Mouse (Mus musculus): ENCODE data around the gene Kcnn3.

Kcnn3 gene

DNA sequence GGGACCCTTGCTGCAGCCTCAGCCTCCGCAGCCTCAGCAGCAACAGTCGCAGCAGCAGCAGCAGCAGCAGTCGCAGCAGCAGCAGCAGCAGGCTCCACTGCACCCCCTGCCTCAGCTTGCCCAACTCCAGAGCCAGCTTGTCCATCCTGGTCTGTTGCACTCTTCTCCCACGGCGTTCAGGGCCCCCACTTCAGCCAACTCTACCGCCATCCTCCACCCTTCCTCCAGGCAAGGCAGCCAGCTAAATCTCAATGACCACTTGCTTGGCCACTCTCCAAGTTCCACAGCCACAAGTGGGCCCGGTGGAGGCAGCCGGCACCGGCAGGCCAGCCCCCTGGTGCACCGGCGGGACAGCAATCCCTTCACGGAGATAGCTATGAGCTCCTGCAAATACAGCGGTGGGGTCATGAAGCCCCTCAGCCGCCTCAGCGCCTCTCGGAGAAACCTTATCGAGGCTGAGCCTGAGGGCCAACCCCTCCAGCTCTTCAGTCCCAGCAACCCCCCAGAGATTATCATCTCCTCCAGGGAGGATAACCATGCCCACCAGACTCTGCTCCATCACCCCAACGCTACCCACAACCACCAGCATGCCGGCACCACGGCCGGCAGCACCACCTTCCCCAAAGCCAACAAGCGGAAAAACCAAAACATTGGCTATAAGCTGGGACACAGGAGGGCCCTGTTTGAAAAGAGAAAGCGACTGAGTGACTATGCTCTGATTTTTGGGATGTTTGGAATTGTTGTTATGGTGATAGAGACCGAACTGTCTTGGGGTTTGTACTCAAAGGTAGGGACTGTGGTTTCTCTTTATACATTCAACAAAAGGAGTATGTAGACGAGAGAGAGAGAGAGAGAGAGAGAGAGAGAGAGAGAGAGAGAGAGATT is 896 bp downstream of the Kcnn3 start:
- no peak for DNase-seq (ENCODE audit: low spot score in 2 of 2)

- DNase-seq (ENCODE audit: low spot score in 2 of 2) = no peak
Measured at GRCm38 (mm10) chr3:89521503-89521854, 1.5 kb downstream of the Kcnn3 start.

DNA sequence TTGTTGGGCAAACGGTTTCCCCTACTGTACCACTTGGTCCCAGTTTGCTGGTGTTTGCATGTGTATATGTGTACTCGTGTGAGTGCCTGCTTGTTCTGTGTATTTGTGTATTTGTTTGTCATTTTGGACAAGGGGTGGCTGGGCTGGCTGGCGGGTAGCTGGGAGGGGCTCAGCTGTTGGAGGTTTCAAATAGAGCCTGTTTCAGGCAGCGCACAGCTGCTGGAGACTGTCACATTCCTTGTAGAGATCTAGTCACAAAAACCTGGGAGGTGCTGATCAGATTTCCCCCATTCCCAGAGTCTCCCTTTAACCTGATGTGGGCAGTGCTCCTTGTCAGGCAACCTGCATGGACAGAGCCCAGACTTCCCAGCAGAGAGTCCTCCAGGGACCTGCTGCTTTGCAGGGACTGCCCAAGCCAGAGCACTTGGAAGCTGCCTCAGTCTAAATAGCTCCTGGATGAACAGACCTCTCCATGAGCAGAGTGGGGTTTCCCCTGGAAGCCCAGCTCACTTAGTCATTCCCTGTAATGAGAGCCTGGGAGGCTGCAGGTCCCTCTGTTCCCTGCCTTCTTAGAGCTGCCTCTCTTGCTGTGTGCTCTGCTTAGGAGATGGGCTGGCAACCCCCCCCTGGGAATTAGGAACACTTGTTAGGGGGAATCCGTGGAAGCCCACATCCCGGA is 2.6 kb downstream of the Kcnn3 start:
- DNase-seq (ENCODE audit: low spot score in 2 of 2) = no peak

- DNase-seq (ENCODE audit: low spot score in 2 of 2) = no peak
Measured at GRCm38 (mm10) chr3:89526298-89527090, 6.5 kb downstream of the Kcnn3 start.

GRCm38 (mm10) chr3:89529796-89530195 is 9.8 kb downstream of the Kcnn3 start:
- no peak for DNase-seq (ENCODE audit: low spot score in 2 of 2)

GRCm38 (mm10) chr3:89534566-89535097 is 14.7 kb downstream of the Kcnn3 start:
- DNase-seq (ENCODE audit: low spot score in 2 of 2) = no peak

DNA sequence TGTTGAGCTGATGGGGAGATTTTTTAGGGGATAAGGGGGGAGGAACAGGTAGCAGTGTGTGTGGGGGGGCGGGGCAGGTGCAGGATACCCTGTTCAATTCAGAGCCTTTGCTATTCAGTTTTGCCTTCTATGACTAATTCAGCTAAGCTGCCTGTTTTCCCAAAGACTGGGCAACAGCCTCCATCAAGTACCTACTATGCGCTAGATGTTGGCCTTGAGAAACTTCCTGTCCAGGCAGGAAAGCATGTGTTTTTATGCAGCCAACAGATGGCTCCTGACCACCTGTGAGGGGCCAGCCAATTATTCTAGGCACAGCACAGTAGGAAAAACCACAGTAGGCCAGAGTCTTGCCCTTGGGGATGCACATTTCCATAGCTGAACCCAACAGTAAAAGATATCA is 15.2 kb downstream of the Kcnn3 start:
- no peak for DNase-seq (ENCODE audit: low spot score in 2 of 2)

GRCm38 (mm10) chr3:89539036-89539739 is 19.2 kb downstream of the Kcnn3 start:
- DNase-seq (ENCODE audit: low spot score in 2 of 2) = no peak

DNA sequence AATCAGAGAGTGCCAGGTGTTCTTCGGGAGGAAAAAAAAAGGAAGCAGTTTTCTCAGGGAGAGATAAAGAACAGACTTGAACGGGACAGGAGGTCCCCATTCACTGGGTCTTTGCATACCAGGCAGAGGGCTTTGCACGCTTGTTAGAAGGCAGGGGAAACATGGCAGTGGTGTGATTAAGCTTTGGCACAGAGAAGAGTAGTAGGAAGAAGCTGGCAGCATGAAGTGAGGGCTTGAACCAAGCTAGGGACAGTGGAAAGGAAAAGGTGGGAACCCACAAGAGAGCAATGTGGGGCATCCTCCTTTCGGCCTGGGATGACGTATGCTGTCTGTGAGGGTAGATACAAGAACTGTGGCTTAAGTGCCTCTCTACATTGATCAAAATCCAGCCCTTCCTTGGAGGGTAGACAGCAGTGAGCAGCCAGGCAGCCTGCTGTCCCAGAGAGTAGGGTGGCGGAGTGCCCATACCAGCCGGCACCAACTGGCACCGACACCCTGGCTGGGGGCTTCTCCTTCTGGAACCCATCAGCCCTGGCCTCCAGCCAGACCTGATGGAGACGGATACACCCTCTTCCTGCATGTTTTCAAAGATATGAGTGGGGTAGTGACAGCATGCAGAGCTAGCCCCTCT is 19.9 kb downstream of the Kcnn3 start:
- no peak for DNase-seq (ENCODE audit: low spot score in 2 of 2)

GRCm38 (mm10) chr3:89540371-89540743 is 20.4 kb downstream of the Kcnn3 start:
- DNase-seq (ENCODE audit: low spot score in 2 of 2) = no peak

GRCm38 (mm10) chr3:89546951-89547350 is 27.0 kb downstream of the Kcnn3 start:
- DNase-seq (ENCODE audit: low spot score in 2 of 2) = no peak

DNA sequence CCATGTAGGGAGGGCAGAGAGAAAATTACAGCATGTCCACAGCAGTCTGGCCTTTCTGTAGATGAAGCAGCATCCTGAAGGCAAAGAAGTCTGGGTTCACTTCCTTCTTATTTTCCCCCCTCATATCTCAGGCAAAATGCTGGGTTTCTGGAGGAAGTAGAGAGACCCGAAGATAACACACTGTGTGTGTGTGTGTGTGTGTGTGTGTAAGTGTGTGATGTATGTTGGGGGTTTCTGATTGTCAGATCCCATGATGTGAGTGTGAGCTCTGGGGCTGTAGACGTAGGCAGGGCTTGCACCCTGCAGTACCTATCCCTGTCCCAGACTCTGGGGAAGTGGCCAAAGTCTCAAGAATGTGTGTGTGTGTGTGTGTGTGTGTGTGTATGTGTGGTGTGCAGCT is 28.8 kb downstream of the Kcnn3 start:
- DNase-seq (ENCODE audit: low spot score in 2 of 2) = no peak

- DNase-seq (ENCODE audit: low spot score in 2 of 2) = no peak
Measured at GRCm38 (mm10) chr3:89549488-89549887, 29.5 kb downstream of the Kcnn3 start.

DNA sequence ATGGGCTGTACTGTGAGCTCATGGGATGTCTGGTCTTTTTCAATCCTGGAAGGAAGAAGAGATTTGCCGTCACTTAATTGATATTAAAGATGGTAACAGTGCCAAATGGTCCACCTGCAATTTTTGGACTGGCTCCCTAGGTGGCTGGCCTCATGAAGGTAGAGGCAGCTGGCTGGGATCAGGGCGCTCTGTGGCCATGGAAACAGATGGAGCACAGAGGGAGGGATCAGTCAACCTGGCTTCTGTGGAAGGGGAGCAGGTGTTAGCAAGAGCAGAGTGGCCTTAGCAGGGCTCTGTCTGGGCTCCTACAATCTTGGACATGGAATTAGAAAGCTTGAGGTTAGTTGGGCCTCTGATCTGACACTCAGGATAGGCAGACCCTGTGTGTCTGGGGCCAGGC is 31.9 kb downstream of the Kcnn3 start:
- no peak for DNase-seq (ENCODE audit: low spot score in 2 of 2)

GRCm38 (mm10) chr3:89553432-89553831 is 33.5 kb downstream of the Kcnn3 start:
- no peak for DNase-seq (ENCODE audit: low spot score in 2 of 2)

- DNase-seq (ENCODE audit: low spot score in 2 of 2) = no peak
Measured at GRCm38 (mm10) chr3:89553946-89554345, 34.0 kb downstream of the Kcnn3 start.

DNA sequence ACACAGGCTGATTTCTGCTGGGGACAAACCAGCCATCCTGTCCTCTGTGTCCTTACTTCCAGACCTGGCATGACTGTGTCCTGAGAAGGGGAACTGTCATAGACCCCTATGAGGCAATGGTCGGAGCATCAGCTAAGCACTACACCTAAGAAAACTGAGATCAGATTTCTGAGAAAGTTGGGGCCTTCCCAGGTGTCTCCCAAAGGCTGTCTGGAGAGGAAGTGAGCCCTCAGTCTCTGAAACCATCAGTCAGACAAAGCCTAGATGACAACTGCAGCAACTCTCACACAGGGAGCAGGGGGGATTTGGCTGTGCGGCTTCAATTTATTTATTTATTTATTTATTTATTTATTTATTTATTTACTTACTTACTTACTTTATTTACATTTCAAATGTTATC is 34.6 kb downstream of the Kcnn3 start:
- DNase-seq (ENCODE audit: low spot score in 2 of 2) = no peak

- DNase-seq (ENCODE audit: low spot score in 2 of 2) = no peak
Measured at GRCm38 (mm10) chr3:89557811-89558210, 37.8 kb downstream of the Kcnn3 start.

GRCm38 (mm10) chr3:89558972-89559910 is 39.3 kb downstream of the Kcnn3 start:
- no peak for DNase-seq (ENCODE audit: low spot score in 2 of 2)

DNA sequence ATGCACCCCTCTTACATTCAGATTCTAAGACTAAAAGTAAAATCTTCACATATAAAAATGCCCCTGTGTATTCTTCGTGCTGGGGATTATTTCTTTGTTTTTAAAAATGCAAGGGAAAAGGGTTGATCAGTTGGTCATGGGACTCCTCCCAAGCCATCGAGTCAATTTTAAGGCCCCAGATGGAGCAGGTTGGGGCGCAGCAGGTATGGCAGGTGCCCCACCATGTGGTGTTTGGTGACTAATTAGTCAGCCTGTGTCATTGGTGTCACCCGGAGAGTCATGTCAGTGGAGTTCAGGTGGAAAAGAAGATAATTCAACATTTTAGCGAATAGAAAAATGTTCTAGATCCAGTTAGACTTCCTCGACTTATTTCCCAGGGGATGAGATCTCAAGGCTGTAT is 41.4 kb downstream of the Kcnn3 start:
- no peak for DNase-seq (ENCODE audit: low spot score in 2 of 2)

Measured in right cerebral cortex, postnatal 36 days (tissue).